Mouse (Mus musculus) midbrain, embryonic 12.5 days (tissue): ENCODE measurements around the gene Cbr4. TPM values are rescaled to one million over a fixed set of nuclear protein-coding genes. Genes with fewer than 3 reads are reported as not detected.

ENCODE experiments used
- ATAC-seq: fragments of 200-750 bp; cut with Nextera tagmentation; 2 replicates; pipeline ENCODE4 v1.8.0; 2017; ENCODE audit warnings: low read depth, moderate TSS enrichment, moderate library complexity; ENCODE audit not compliant: low FRiP score
- H3K27ac ChIP-seq: fragments of 300-500 bp; sonication (generic); replicated peaks from 2 replicates; pipeline ENCODE4 v1.5.1; 2016; ENCODE audit warnings: mild to moderate bottlenecking
- H3K27me3 ChIP-seq: fragments of 300-500 bp; sonication (generic); 2 replicates; pipeline ENCODE4 v1.6.1; 2016; ENCODE audit warnings: mild to moderate bottlenecking
- H3K36me3 ChIP-seq: fragments of 300-500 bp; sonication (generic); 2 replicates; pipeline ENCODE4 v1.6.1; 2016
- H3K4me1 ChIP-seq: fragments of 300-500 bp; sonication (generic); 2 replicates; pipeline ENCODE4 v1.6.1; 2016
- H3K4me2 ChIP-seq: fragments of 300-500 bp; sonication (generic); replicated peaks from 2 replicates; pipeline ENCODE4 v1.6.1; 2016; ENCODE audit warnings: mild to moderate bottlenecking, moderate library complexity
- H3K4me3 ChIP-seq: fragments of 300-500 bp; sonication (generic); 2 replicates; pipeline ENCODE4 v1.5.1; 2016; ENCODE audit warnings: mild to moderate bottlenecking
- H3K9ac ChIP-seq: fragments of 300-500 bp; sonication (generic); replicated peaks from 2 replicates; pipeline ENCODE4 v1.6.1; 2016; ENCODE audit warnings: mild to moderate bottlenecking, moderate library complexity
- H3K9me3 ChIP-seq: fragments of 300-500 bp; sonication (generic); 2 replicates; pipeline ENCODE4 v1.6.1; 2016; ENCODE audit warnings: mild to moderate bottlenecking
- WGBS: fragments of 180-500 bp; shearing (Covaris S2); methylation state at CpG from one replicate; pipeline ENCODE4 v1.1.7; 2016; 5-methylcytosine and 5-hydroxymethylcytosine counted together
- polyA plus RNA-seq: library from polyadenylated mRNA; unstranded; fragments of >200 nt; fragmentation: Nextera tagmentation; extraction: Ambion mirVana; gene quantifications from 2 replicates; pipeline ENCODE4 v1.2.1, GENCODE M21; 2016

Cbr4 gene
- 25.4 and 26.7 TPM in 2 replicates for polyA plus RNA-seq

GRCm38 (mm10) chr8:61487597-61488156, at the start of gene Cbr4:
Gene Cbr4 (plus strand): TSS chr8:61487734.
- Histone ChIP-seq H3K4me2 (peak within 1 kb of the TSS; percentile 78), H3K27me3 (no peaks in the 10 kb centered on the region), H3K9ac (peak within 1 kb of the TSS; percentile 79), H3K9me3 (no peaks in the 10 kb centered on the region), H3K4me3 (peak within 1 kb of the TSS; percentile 72), H3K27ac (peak within 1 kb of the TSS; percentile 88), H3K4me1 (peaks cover 8% of the 10 kb centered on the region; the same call in 1 of the 2 replicates), H3K36me3 (peaks cover 5% of the 10 kb centered on the region; the same call in 1 of the 2 replicates)
- under 1% methylated on average over 29 of the region's 29 CpGs for WGBS
- peak; percentile 95 for ATAC-seq

GRCm38 (mm10) chr8:61442988-61443387, 44.5 kb upstream of the Cbr4 start:
- Histone ChIP-seq H3K36me3 (no peaks in the 10 kb centered on the region), H3K4me1 (peaks cover 9% of the 10 kb centered on the region), H3K9ac (no peak overlapping the region), H3K4me2 (no peak overlapping the region), H3K4me3 (no peak overlapping the region), H3K27ac (no peak overlapping the region), H3K9me3 (no peaks in the 10 kb centered on the region), H3K27me3 (no peaks in the 10 kb centered on the region)
- no peak for ATAC-seq
- WGBS, result 78% methylated on average over 3 of the region's 3 CpGs

DNA sequence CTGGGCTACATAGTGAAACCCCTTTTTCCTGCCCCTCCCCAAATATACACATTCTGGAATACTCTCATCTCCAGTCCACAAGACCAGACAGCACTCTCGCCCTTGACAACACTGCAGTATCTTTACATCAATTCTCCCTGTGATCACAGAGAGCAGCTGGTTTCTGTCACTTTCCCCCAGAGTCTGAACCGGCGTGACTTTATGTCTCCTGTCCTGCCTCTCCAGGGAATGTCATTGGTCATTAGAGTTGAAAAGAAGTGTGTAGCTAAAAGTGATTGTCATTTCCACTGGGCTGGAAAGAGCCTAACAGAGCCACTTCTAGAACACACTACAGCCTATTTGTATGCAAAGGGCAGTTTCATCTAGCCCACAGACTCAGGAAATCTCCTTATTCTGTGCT, 43.2 kb upstream of the Cbr4 start:
- Histone ChIP-seq H3K4me2 (no peak overlapping the region), H3K36me3 (no peaks in the 10 kb centered on the region), H3K4me1 (peaks cover 9% of the 10 kb centered on the region), H3K4me3 (no peak overlapping the region), H3K27ac (no peak overlapping the region), H3K27me3 (no peaks in the 10 kb centered on the region), H3K9ac (no peak overlapping the region), H3K9me3 (no peaks in the 10 kb centered on the region)
- WGBS, result 49% methylated on average over 3 of the region's 3 CpGs
- no peak for ATAC-seq

DNA sequence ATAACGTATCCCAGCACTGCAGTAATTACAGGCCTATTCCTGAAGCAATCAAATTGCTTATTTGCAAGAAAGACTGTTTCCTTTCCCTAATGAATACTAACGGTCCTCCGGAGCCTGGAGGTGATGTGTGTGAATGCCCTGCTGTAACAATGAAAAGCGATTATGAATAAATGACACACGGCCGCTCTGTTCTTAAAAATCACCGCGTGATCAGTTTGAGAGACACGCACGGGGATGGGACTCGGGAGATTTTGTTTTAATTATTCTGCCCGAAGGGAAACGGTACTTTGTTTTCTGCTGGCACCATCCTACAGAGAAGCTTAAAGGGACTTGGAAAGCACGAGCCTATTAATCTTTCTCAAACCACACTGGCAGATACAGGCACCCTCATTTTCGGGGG, 41.2 kb upstream of the Cbr4 start:
- H3K9ac ChIP-seq, result no peak overlapping the region
- peak; percentile 40; the same call in 1 of the 2 replicates for ATAC-seq
- WGBS, result 43% methylated on average over 15 of the region's 15 CpGs
- H3K36me3 ChIP-seq, result no peaks in the 10 kb centered on the region
- H3K27me3 ChIP-seq, result no peaks in the 10 kb centered on the region
- H3K9me3 ChIP-seq, result no peaks in the 10 kb centered on the region
- no peak overlapping the region for H3K4me3 ChIP-seq
- H3K4me2 ChIP-seq, result peak overlapping the region; percentile 30; the same call in 1 of the 2 replicates
- peak overlapping the region; percentile 60 for H3K27ac ChIP-seq
- peaks cover 9% of the 10 kb centered on the region for H3K4me1 ChIP-seq

GRCm38 (mm10) chr8:61448100-61448499, 39.4 kb upstream of the Cbr4 start:
- Histone ChIP-seq H3K4me2 (no peak overlapping the region), H3K27ac (no peak overlapping the region), H3K27me3 (no peaks in the 10 kb centered on the region), H3K4me1 (peaks cover 9% of the 10 kb centered on the region), H3K36me3 (no peaks in the 10 kb centered on the region), H3K4me3 (no peak overlapping the region), H3K9me3 (no peaks in the 10 kb centered on the region), H3K9ac (no peak overlapping the region)
- WGBS, result 83% methylated on average over 2 of the region's 2 CpGs
- ATAC-seq, result no peak

DNA sequence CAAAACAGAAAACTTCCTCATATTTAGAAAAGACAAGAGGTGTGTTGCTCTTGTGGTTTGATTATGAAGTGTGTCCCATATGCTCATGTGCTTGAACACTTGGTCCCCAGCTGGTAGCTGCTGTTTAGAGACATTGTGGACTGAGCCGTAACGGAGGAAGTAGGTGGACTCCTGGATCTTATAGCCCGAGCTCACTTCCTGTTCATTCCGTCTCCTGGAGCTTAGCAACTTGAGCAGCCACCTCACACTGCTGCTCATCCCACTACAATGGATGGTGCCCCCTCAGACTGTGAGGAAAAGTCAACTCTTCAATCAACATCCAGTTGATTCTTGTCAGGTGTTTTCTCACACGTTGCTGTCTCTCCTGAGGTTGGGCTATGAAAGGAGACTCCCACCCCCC, 38.7 kb upstream of the Cbr4 start:
- H3K4me2 ChIP-seq, result no peak overlapping the region
- H3K27me3 ChIP-seq, result no peaks in the 10 kb centered on the region
- H3K4me3 ChIP-seq, result no peak overlapping the region
- H3K4me1 ChIP-seq, result peaks cover 9% of the 10 kb centered on the region
- 69% methylated on average over 5 of the region's 5 CpGs for WGBS
- ATAC-seq, result no peak
- no peaks in the 10 kb centered on the region for H3K9me3 ChIP-seq
- H3K27ac ChIP-seq, result no peak overlapping the region
- H3K36me3 ChIP-seq, result no peaks in the 10 kb centered on the region
- H3K9ac ChIP-seq, result no peak overlapping the region

DNA sequence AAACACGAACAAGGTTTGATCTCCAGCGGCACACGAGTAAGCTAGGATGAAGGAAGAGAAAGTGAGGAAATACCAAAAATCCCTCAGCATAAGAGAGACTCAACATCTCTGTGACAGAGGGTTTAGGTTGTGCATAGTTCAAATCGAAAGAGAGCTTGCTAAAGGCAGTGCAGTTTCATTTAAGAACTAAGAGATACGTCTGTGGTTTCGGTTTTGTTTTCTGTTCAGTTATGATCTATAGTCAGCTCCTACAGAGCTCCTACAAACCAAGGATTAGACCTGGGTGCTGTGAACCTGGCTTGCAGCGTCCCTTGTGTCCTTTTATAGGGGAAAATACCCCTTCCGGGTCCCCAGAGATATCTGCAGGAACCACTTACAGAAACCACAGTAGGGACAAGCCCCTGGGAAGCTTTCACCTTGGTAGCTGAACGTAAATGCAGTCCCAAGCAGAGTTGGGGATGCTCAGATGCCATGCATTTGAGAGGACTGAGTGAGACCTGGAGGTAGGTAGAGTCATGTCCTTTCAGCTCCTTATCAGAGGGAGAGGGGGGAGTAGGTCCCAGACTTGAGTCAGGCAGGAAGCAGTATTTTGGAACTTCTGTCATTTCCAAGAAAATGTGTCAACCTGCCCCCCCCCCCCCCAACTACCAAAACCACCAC, 36.5 kb upstream of the Cbr4 start:
- no peak overlapping the region for H3K9ac ChIP-seq
- no peaks in the 10 kb centered on the region for H3K36me3 ChIP-seq
- no peaks in the 10 kb centered on the region for H3K27me3 ChIP-seq
- no peak overlapping the region for H3K27ac ChIP-seq
- WGBS, result 88% methylated on average over 9 of the region's 9 CpGs
- no peaks in the 10 kb centered on the region for H3K9me3 ChIP-seq
- peaks cover 9% of the 10 kb centered on the region for H3K4me1 ChIP-seq
- H3K4me3 ChIP-seq, result no peak overlapping the region
- no peak overlapping the region for H3K4me2 ChIP-seq
- no peak for ATAC-seq

GRCm38 (mm10) chr8:61451721-61452337, 35.7 kb upstream of the Cbr4 start:
- no peaks in the 10 kb centered on the region for H3K27me3 ChIP-seq
- no peak overlapping the region for H3K4me3 ChIP-seq
- H3K27ac ChIP-seq, result no peak overlapping the region
- no peak for ATAC-seq
- no peak overlapping the region for H3K9ac ChIP-seq
- no peak overlapping the region for H3K4me2 ChIP-seq
- no peaks in the 10 kb centered on the region for H3K9me3 ChIP-seq
- WGBS, result 86% methylated on average over 8 of the region's 8 CpGs
- peaks cover 3% of the 10 kb centered on the region for H3K4me1 ChIP-seq
- no peaks in the 10 kb centered on the region for H3K36me3 ChIP-seq

DNA sequence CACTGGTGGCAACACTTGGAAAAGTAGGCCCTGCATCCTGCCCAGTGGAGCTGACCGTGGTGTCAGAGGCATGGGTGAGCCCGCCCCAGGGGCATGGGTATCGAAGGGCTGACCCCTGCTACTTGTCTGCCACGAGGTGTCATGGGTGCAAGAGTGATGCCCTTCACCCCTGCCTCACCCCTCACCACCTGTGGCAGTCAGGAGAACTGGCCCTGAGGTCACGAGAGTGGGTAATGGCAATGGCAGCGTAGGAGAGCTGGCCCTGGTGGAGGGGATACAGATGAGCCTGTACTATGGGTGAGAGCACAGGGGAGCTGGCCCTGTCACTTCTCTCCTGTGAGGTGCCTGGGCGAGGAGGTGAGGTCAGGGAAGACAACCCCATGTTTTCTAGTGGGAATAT, 27.8 kb upstream of the Cbr4 start:
- 87% methylated on average over 7 of the region's 7 CpGs for WGBS

GRCm38 (mm10) chr8:61462221-61462620, 25.3 kb upstream of the Cbr4 start:
- ATAC-seq, result no peak
- no peaks in the 10 kb centered on the region for H3K9me3 ChIP-seq
- H3K27me3 ChIP-seq, result no peaks in the 10 kb centered on the region; the same call in 1 of the 2 replicates
- H3K4me1 ChIP-seq, result peaks cover 3% of the 10 kb centered on the region; the same call in 1 of the 2 replicates
- no peak overlapping the region for H3K4me2 ChIP-seq
- 78% methylated on average over 5 of the region's 5 CpGs for WGBS
- no peaks in the 10 kb centered on the region for H3K36me3 ChIP-seq
- no peak overlapping the region for H3K27ac ChIP-seq
- no peak overlapping the region for H3K9ac ChIP-seq
- no peak overlapping the region for H3K4me3 ChIP-seq

More for the DNA sequence above, 27.8 kb upstream of the Cbr4 start:
- no peak overlapping the region for H3K4me3 ChIP-seq
- H3K9ac ChIP-seq, result no peak overlapping the region
- H3K4me2 ChIP-seq, result no peak overlapping the region
- H3K27me3 ChIP-seq, result no peaks in the 10 kb centered on the region; the same call in 1 of the 2 replicates
- no peak for ATAC-seq
- H3K4me1 ChIP-seq, result no peaks in the 10 kb centered on the region; the same call in 1 of the 2 replicates
- no peaks in the 10 kb centered on the region for H3K36me3 ChIP-seq
- no peaks in the 10 kb centered on the region for H3K9me3 ChIP-seq
- no peak overlapping the region for H3K27ac ChIP-seq

GRCm38 (mm10) chr8:61464393-61464792, 23.1 kb upstream of the Cbr4 start:
- Histone ChIP-seq H3K27me3 (no peaks in the 10 kb centered on the region; the same call in 1 of the 2 replicates), H3K9ac (no peak overlapping the region), H3K36me3 (no peaks in the 10 kb centered on the region), H3K4me3 (no peak overlapping the region), H3K9me3 (no peaks in the 10 kb centered on the region), H3K4me2 (no peak overlapping the region), H3K27ac (no peak overlapping the region), H3K4me1 (peaks cover 14% of the 10 kb centered on the region)
- ATAC-seq, result no peak
- 80% methylated on average over 2 of the region's 2 CpGs for WGBS
